Mouse (Mus musculus) embryo, embryonic 10 days (tissue): ENCODE data around the gene Ccdc163.
"Not testable (repeated sequence)": the region's sequence is repeated elsewhere in the genome, so short reads cannot be mapped to it uniquely, and the experiment has no call there.

Source experiments
- DNase-seq: peaks from one replicate; pipeline ENCODE4 v3.0.0-alpha.2; 2015; ENCODE audit warnings: low spot score

The Ccdc163 gene

GRCm38 (mm10) chr4:116708201-116708764 lies at the start of gene Ccdc163, which contains the start of gene Mmachc:
Gene Ccdc163 (plus strand): TSS chr4:116708509.
Gene Mmachc (minus strand): TSS chr4:116708406.
- peak; percentile 98 for DNase-seq

DNA sequence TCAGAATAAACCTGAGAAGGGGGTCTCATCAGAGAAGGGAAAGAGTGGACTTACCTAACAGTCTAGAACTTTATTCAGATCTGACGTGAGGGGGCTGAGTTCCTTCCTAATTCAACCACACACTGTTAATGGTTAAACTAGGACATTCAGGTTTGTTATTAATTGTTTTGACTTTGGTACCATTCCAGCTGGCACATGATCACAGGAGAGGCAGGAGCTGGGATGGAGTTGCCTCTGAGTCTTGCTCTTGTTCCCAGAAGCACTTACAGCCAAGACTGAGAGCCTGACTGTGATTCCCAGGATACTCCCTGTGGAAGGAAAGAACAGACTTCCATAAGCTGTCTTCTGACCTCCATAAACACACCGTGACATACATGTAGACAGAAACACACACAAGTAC lies 48.8 kb upstream of the Ccdc163 start:
- no peak for DNase-seq

GRCm38 (mm10) chr4:116659916-116660315 lies 48.4 kb upstream of the Ccdc163 start:
- not testable (repeated sequence) for DNase-seq

GRCm38 (mm10) chr4:116660829-116661228 lies 47.5 kb upstream of the Ccdc163 start:
- DNase-seq = no peak

DNA sequence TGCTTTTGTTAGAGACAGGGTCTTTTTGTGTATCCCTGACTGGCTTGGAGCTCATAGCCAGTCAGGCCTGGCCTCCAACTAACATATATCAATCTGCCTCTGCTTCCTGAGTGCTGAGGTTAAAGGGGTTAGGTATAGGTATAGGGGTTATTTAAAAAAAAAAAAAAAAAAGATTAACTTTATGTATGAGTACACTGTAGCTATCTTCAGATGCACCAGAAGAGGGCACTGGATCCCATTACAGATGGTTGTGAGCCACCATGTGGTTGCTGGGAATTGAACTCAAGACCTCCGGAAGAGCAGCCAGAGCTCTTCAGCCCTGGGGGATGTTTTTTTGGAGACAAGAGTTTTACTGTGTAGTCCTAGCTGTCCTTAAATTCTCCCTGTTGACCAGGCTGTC lies 46.3 kb upstream of the Ccdc163 start:
- no peak for DNase-seq

DNA sequence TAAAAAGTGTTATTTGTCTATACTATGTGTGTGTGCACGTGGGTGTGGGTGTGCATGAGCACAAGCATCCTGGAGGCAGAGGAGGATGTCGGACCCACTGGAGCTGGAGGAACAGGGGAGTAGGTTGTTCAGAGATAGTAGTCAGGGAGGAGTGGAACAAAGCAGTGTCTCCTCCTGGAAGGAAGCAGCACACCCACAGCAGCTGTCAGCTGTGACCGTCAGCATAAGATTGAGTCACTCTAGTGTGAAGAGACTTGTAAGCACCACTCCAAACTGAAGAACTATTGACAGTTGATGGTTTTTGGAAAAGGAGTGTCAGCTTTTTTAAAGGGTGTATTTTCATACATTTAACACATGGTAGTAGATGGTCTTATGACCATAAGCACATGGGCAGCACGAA lies 41.7 kb upstream of the Ccdc163 start:
- DNase-seq = no peak

- DNase-seq = no peak
Observed at GRCm38 (mm10) chr4:116668145-116668544, 40.2 kb upstream of the Ccdc163 start.

DNA sequence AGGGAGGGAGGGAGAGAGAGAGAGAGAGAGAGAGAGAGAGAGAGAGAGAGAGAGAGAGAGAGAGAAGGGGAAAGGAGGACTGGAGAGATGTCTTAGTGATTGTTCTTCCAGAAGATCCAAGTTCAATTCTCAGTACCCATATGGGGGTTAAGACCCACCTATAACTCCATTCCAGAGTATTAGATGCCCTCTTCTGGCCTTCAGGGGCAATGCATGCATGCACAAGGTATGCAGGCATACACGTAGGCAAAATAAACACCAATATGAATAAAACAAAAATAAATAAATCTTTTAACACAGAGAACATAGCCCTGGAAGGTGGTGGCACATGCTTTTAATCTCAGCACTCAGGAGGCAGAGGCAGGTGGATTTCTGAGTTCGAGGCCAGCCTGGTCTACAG lies 39.0 kb upstream of the Ccdc163 start:
- DNase-seq = peak; percentile 40

DNA sequence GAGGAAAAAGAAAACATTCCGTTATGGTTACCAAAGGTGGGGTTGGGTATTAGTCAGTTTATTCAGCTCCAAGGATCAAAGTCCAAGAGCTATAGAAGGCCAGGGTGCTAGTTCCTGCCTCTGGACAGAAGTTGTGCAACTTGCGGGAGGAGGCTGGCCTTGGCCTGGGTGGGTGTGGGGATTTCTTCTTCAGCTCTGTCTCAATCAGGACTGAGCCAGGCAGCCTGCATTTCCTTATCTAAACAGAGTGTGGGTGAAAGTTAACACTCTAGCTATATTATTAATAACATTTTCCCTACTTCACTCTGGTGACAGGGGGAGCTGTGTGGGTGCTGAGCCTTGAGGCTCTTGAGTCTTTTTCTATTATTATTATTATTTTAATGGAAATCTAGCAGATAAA lies 35.5 kb upstream of the Ccdc163 start:
- DNase-seq = no peak

DNA sequence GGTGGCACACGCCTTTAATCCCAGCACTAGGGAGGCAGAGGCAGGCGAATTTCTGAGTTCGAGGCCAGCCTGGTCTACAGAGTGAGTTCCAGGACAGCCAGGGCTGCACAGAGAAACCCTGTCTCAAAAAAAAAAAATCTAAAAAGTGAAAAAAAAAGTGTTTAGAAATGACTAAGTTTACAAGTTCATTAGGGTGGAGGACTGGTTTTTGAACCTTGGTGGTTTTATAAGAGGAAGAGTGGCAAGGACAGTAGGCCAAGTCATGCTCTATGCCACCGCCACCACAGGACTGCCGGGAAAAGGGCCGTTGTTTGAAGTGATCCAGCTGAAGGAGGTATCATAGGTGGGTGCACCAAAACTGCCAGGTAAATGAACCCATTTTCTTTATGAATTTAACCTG lies 33.5 kb upstream of the Ccdc163 start:
- DNase-seq = not testable (repeated sequence)

DNA sequence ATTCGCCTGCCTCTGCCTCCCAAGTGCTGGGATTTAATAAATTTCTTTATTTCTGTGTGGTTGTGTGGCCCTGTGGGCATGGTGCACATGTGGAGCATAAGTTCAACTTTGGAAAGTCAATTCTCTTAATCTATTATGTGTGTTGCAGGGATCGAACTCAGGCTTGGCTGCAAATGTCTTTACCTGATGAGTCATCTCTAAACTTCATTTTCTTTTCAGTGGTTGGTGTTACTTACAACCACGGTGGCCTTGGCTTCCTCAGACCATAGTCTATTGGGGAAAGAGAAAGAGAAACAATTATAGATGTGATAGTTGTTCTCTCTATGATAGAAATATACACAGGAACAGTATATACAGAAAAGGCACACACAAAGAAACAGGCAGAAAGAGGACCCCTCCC lies 32.3 kb upstream of the Ccdc163 start:
- no peak for DNase-seq

- DNase-seq = no peak
Observed at GRCm38 (mm10) chr4:116677808-116678207, 30.5 kb upstream of the Ccdc163 start.

DNA sequence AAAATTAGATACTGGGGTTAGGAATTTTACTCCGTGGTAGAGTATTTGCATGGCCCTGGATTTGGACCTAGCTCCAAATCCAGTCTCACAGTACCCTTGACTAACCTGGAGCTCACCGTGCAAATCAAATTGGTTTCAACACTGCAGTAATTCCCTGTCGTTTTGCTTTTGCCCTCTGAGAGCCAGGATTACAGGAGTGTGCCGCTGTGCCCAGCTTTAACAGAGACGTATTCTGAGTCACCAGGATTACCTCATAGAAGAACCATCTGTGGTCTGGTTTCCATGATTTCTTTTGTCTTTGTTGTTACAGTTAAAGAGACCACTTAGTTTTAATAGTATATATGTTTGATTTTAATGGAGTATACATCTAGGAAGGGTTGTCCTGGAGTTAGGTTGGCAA lies 29.2 kb upstream of the Ccdc163 start:
- DNase-seq = no peak

- not testable (repeated sequence) for DNase-seq
Observed at GRCm38 (mm10) chr4:116680521-116680920, 27.8 kb upstream of the Ccdc163 start.

DNA sequence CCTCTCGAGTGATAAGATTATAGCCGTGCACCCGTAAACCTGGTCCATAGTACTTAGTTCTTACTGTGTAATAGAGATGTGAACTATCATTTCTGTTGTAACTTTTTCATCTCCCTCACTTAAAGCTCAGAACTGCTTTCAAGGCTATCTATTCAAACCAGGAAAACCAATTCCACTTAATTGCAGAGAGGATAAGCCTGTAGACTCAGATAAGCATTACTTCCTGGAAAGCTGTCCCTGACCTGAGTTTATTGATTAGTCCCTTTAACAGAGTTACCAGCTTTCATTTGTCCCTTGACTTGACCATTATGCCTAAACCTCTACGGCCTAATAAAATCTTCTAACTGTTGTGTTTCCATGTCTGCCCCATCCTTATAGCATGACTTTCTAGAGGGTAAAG lies 24.4 kb upstream of the Ccdc163 start:
- DNase-seq = no peak

DNA sequence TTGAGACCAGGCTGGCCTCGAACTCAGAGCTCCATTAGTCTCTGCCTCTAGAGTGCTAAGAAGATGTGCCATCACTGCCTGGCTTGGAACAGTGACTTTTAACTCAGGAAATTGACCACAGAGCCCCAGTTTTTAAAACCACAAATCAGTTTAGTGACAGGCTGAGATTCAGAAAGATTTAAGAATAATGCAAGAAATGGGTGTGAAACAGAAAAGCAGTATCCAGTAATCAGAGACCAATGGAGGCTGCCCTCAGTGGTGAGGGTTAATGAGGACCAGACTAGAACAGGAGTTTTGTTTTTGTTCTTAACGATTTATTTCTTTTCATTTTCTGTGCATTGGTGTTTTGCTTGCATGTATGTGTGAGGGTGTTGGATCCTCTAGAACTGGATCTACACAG lies 23.6 kb upstream of the Ccdc163 start:
- no peak for DNase-seq

DNA sequence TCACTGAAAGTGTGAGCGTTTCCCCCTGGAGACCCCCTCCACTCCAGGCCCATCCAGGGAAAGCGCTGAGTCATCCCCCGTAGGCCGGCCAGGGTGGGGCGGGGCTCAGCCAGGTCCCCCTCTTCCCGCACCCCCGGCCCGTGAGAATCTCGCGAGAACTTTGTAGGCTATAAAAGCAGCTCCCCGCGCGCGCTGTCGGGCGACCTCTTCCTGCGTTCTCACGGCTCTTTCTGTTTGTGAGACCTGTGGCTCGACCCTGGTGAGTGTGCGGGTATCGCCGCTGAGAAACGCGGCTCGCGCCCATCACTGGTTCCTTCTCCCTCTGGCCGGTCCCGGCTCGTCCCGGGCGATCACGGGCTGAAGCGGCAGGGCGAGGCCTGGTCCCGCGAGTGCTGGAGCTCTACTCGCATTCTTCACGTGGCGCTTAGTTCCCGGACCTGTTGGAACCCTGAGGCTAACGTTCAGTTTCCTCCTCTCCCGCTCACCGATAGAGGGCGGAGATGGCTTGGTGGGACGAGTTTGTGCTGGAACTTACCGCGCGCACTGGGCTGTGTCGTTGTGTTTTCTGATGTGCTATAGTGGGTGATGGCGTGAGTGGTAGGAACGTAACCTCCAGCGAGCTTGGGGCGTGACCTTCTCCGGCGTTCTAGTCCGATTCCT lies 22.8 kb upstream of the Ccdc163 start, which contains the start of gene Prdx1:
Gene Prdx1 (plus strand): TSS at position 143 of the 660 bp plus-strand sequence.
- peak; percentile 96 for DNase-seq

DNA sequence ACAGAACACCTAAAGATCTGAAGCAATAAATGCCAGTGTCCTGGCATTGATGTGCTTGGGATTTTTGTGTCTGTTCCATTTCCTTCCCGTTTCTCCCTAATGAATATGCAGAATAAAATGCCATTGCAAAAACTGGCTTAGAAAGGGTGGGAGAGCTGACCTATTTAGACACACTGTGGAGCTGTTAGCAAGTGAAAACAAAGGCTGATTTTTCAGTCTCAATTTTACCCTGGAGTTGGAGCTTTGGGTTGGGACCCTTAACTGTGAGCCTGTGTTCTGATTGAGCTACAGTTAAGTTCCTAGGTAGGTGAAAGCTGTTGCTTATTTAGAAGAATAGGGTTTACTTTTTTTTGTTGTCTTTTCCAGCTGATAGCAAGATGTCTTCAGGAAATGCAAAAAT lies 21.3 kb upstream of the Ccdc163 start:
- DNase-seq = no peak

GRCm38 (mm10) chr4:116689309-116689876 lies 18.9 kb upstream of the Ccdc163 start:
- DNase-seq = no peak

DNA sequence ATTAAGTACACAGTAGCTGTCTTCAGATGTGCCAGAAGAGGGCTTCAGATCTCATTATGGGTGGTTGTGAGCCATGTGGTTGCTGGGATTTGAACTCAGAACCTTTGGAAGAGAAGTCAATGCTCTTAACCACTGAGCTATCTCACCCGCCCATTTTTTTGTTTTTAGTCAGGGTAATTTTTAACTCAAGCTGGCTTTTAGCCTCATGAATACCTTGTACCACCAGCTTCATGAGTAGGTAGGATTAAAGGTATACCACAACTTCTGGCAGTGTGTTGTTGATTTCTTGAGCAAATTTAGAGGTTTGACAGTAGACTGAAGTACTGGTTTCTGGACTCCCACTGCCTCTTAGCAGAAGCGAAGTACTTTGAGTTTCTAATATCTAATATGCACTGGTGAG lies 16.2 kb upstream of the Ccdc163 start:
- DNase-seq = no peak

DNA sequence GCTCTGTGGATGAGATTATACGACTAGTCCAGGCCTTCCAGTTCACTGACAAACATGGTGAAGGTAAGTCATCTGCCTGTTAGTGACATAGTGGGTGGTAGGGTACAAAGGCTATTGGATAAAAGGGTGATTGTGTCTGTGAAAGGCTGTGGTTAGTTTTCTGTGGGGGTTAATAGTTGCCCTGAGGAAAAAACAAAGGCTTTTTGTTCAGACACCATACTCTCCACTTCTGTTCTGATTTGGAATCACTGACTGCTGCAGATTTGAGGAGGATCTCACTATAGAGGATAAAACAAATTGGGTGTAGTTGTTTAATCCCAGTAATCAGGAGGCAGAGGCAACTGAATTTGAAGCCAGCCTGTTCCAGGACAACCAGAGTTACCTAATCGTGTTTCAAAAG lies 14.5 kb upstream of the Ccdc163 start:
- DNase-seq = no peak

DNA sequence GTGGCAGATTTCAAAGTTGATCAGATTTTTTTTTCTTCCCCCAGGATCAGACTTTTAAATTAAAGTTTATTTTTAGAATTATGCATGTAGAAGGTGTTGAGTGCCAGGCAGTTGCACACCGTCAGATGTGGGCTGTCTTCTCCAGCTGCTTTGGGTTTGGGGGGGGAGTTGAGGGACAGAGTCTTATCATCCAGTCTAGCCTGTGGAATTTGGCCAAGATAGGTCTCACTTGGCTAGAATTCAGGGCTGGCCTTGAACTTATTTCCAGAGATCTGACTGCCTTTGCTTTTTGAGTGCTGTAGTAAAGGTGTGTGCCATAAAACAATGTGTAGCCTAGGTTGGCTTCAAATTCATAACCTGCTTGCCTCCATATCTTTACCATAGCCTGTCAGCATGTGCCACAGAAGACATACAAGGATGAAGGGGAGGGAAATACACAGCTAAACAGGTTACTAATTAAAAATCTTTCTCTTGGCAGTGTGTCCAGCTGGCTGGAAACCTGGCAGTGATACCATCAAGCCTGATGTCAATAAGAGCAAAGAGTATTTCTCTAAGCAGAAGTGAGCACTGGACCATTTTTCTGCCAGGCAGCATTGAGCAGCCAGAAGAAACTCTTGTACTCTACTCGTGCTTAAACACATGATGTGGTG lies 9.5 kb upstream of the Ccdc163 start:
- DNase-seq = no peak

- DNase-seq = no peak
Observed at GRCm38 (mm10) chr4:116700964-116701363, 7.3 kb upstream of the Ccdc163 start.
